Mouse (Mus musculus): Measurements from ENCODE around the gene Olfr248.

DNA sequence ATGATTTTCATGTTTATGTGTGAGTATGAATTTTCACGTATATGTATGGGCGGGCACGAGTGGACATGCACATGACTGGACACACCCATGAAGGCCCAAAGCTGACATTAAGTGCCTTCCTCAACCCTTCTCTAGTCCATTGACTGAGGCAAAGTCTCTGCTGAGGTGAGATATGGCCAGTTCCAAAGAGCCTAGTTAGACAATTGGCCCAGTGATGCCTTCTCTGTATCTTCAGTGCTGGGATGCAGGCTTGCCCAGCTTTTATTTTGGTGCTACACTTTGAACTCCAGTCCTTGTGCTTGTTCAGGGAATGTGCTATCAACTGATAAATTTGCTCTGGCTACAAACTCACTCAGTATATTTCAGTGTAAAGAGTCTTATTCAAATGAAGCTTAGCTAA is 17.0 kb upstream of the Olfr248 start:
- TF ChIP-seq MYOD1 (IDR thresholded peaks at IDR 0.05; ENCODE audit: control insufficient read depth in 1 of 3, insufficient read length in 2 of 3, low read depth in 2 of 3) (no peak), POLR2A (IDR thresholded peaks at IDR 0.05; ENCODE audit: insufficient read length, low read depth) (no peak), E2F4 (IDR thresholded peaks at IDR 0.05; ENCODE audit: insufficient read depth) (no peak), USF1 (IDR thresholded peaks at IDR 0.05; ENCODE audit: low read depth) (no peak), CEBPB (IDR thresholded peaks at IDR 0.05; ENCODE audit: insufficient read depth, poor library complexity, severe bottlenecking) (no peak), MAX (IDR thresholded peaks at IDR 0.05; ENCODE audit: low read depth) (no peak), TCF12 (IDR thresholded peaks at IDR 0.05; ENCODE audit: insufficient read depth, poor library complexity, severe bottlenecking) (no peak), MYOG (IDR thresholded peaks at IDR 0.05; ENCODE audit: control insufficient read depth in 1 of 3, insufficient read depth in 1 of 3, insufficient read length in 2 of 3, low read depth in 2 of 3) (no peak), REST (IDR thresholded peaks at IDR 0.05; ENCODE audit: insufficient read depth, insufficient read length) (no peak)

Data from myocyte (in vitro differentiated cells).